Mouse (Mus musculus): ENCODE measurements at regions not wholly inside any gene's neighbourhood (a gene's known extent, or its start where the extent isn't known, plus 50 kb on each side); places are given as distances from the start of the nearest gene placed in this dataset.
A peak's percentile ranks its signal among the peaks of the same experiment; 100 is the strongest.

DNA sequence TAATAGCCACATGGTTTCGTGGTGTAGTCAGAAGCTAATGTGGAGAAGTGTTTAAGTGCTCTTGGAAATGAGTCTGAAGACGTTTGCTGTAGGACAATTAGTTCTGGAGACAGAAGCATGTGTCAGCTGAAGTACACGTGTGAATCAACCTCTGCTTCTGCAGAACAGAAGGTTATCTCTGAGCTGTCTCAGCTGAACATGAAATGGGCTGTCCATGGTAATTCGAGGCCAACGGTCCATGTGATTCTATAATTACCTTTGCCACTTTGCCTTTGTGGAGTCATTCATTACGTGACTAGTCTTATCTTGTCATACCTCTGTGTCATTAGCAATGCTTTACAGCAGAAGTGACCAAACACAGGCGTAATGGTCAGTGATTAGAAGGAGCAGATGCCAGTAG lies 295.6 kb upstream of the Veph1 start:
- Histone ChIP-seq H3K4me3 (replicated peaks) (no peak overlapping the region), H3K36me3 (replicated peaks) (no peaks in the 10 kb centered on the region), H3K27ac (no peak overlapping the region), H3K4me1 (no peaks in the 10 kb centered on the region), H3K4me2 (no peak overlapping the region), H3K9ac (no peak overlapping the region), H3K27me3 (0 out of 2 replicates have a peak, but pooled peaks cover 5% of the 10 kb centered on the region), H3K9me3 (no peaks in the 10 kb centered on the region)
- ATAC-seq (ENCODE audit: low FRiP score): 0 out of 2 replicates have a peak, but pooled peaks have one; percentile 11
- WGBS: 59% methylated on average over 7 of the region's 7 CpGs

DNA sequence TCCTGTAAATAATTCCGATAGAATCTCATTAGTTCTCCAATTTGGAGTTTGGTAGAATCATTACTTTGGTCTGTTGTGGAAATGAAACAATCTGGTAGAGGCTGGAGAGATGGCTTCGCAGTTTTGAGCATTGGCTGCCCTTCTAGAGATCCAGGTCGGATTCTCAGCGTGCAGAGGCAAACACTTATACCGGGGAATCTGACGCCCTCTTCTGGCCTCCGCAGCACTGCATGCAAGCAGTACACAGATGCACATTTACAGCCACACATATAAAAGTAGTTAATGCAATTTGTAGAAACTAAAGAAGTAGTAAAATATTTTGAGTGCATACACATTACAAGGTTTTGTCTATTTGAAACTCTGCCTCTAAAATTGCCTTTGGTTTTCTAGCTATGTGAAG lies 294.1 kb upstream of the Veph1 start:
- no peaks in the 10 kb centered on the region for H3K4me1 ChIP-seq
- no peak overlapping the region for H3K4me3 ChIP-seq (replicated peaks)
- whole genome bisulfite sequencing: 52% methylated on average over 7 of the region's 7 CpGs
- no peaks in the 10 kb centered on the region for H3K9me3 ChIP-seq
- no peak overlapping the region for H3K9ac ChIP-seq
- no peaks in the 10 kb centered on the region for H3K36me3 ChIP-seq (replicated peaks)
- 0 out of 2 replicates have a peak, but pooled peaks cover 5% of the 10 kb centered on the region for H3K27me3 ChIP-seq
- no peak for ATAC-seq (ENCODE audit: low FRiP score)
- H3K27ac ChIP-seq: no peak overlapping the region
- H3K4me2 ChIP-seq: no peak overlapping the region

GRCm38 (mm10) chr3:66589483-66589882 lies 292.8 kb upstream of the Veph1 start:
- no peak overlapping the region for H3K4me3 ChIP-seq (replicated peaks)
- 91% methylated on average over 4 of the region's 4 CpGs for WGBS
- no peak for ATAC-seq (ENCODE audit: low FRiP score)
- H3K9ac ChIP-seq: no peak overlapping the region
- H3K9me3 ChIP-seq: no peaks in the 10 kb centered on the region
- no peak overlapping the region for H3K27ac ChIP-seq
- no peaks in the 10 kb centered on the region for H3K36me3 ChIP-seq (replicated peaks)
- H3K27me3 ChIP-seq: 0 out of 2 replicates have a peak, but pooled peaks cover 5% of the 10 kb centered on the region
- H3K4me1 ChIP-seq: no peaks in the 10 kb centered on the region
- no peak overlapping the region for H3K4me2 ChIP-seq

DNA sequence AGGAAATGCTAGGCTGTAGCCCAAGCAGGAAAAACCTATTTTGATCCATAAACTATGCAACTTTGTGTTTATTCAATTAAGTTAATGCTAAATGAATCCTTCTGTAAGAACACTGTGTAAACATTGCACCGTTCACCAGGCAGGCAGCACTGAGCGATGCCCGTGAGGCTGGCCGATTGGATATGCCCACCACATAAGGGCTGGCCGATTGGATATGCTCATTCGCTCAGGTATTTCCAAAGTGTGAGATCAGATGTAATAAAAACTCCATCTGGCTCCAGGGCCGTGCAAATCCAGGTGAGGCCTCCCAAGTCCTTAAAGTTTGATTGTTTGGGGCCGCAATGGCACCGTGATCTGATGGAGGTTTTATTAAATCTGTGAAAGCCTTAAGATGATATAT lies 288.2 kb upstream of the Veph1 start:
- no peak overlapping the region for H3K27ac ChIP-seq
- no peaks in the 10 kb centered on the region for H3K9me3 ChIP-seq
- WGBS: 91% methylated on average over 9 of the region's 9 CpGs
- no peak for ATAC-seq (ENCODE audit: low FRiP score)
- no peak overlapping the region for H3K4me3 ChIP-seq (replicated peaks)
- no peak overlapping the region for H3K4me2 ChIP-seq
- no peak overlapping the region for H3K9ac ChIP-seq
- no peaks in the 10 kb centered on the region for H3K27me3 ChIP-seq
- no peaks in the 10 kb centered on the region for H3K4me1 ChIP-seq
- H3K36me3 ChIP-seq (replicated peaks): no peaks in the 10 kb centered on the region

GRCm38 (mm10) chr3:66584101-66584500 lies 287.5 kb upstream of the Veph1 start:
- 74% methylated on average over 5 of the region's 5 CpGs for WGBS
- Histone ChIP-seq H3K36me3 (replicated peaks) (no peaks in the 10 kb centered on the region), H3K27ac (no peak overlapping the region), H3K9me3 (no peaks in the 10 kb centered on the region), H3K4me1 (no peaks in the 10 kb centered on the region), H3K4me2 (no peak overlapping the region), H3K27me3 (no peaks in the 10 kb centered on the region), H3K9ac (no peak overlapping the region), H3K4me3 (replicated peaks) (no peak overlapping the region)
- ATAC-seq (ENCODE audit: low FRiP score): peak; percentile 72

GRCm38 (mm10) chr3:66576659-66577058 lies 280.0 kb upstream of the Veph1 start:
- Histone ChIP-seq H3K4me2 (no peak overlapping the region), H3K27ac (no peak overlapping the region), H3K9ac (no peak overlapping the region), H3K4me3 (replicated peaks) (no peak overlapping the region), H3K27me3 (no peaks in the 10 kb centered on the region), H3K36me3 (replicated peaks) (no peaks in the 10 kb centered on the region), H3K4me1 (no peaks in the 10 kb centered on the region), H3K9me3 (no peaks in the 10 kb centered on the region)
- no peak for ATAC-seq (ENCODE audit: low FRiP score)
- 82% methylated on average over 1 of the region's 1 CpGs for WGBS

DNA sequence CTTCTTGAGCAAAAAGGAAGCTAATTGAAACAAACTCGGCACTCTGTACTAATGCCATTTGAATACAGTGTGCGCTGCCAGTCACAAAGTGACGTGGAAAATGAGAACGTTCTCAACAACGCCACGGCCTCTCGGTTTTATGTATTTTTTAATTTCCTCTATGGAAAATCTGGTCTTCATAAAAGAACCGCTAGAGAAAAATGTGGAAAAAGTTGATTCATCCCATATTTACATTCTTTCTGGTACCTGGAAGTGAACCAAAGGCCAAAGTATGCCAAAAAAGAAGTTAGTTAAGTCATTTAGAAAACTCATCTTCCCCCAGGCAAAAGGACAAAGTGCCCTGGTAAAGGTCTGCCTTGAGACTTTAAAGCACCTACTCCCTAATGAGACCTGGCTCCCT lies 277.7 kb upstream of the Veph1 start:
- Histone ChIP-seq H3K27ac (no peak overlapping the region), H3K9ac (no peak overlapping the region), H3K27me3 (no peaks in the 10 kb centered on the region), H3K4me3 (replicated peaks) (no peak overlapping the region), H3K36me3 (replicated peaks) (no peaks in the 10 kb centered on the region), H3K4me1 (no peaks in the 10 kb centered on the region), H3K4me2 (no peak overlapping the region), H3K9me3 (no peaks in the 10 kb centered on the region)
- no peak for ATAC-seq (ENCODE audit: low FRiP score)
- WGBS: 77% methylated on average over 8 of the region's 8 CpGs

- H3K9ac ChIP-seq: no peak overlapping the region
- H3K9me3 ChIP-seq: no peaks in the 10 kb centered on the region
- H3K4me1 ChIP-seq: no peaks in the 10 kb centered on the region
- H3K4me3 ChIP-seq (replicated peaks): no peak overlapping the region
- 89% methylated on average over 12 of the region's 12 CpGs for WGBS
- H3K4me2 ChIP-seq: no peak overlapping the region
- no peaks in the 10 kb centered on the region for H3K36me3 ChIP-seq (replicated peaks)
- no peak overlapping the region for H3K27ac ChIP-seq
- no peak for ATAC-seq (ENCODE audit: low FRiP score)
- H3K27me3 ChIP-seq: no peaks in the 10 kb centered on the region
Observed at GRCm38 (mm10) chr3:66572887-66573519, 276.4 kb upstream of the Veph1 start.

GRCm38 (mm10) chr3:66570342-66570741 lies 273.7 kb upstream of the Veph1 start:
- H3K36me3 ChIP-seq (replicated peaks): no peaks in the 10 kb centered on the region
- no peak overlapping the region for H3K4me2 ChIP-seq
- H3K9me3 ChIP-seq: no peaks in the 10 kb centered on the region
- no peaks in the 10 kb centered on the region for H3K27me3 ChIP-seq
- no peak overlapping the region for H3K27ac ChIP-seq
- no peak overlapping the region for H3K4me3 ChIP-seq (replicated peaks)
- ATAC-seq (ENCODE audit: low FRiP score): no peak
- H3K9ac ChIP-seq: no peak overlapping the region
- H3K4me1 ChIP-seq: no peaks in the 10 kb centered on the region
- WGBS: 66% methylated on average over 5 of the region's 5 CpGs

DNA sequence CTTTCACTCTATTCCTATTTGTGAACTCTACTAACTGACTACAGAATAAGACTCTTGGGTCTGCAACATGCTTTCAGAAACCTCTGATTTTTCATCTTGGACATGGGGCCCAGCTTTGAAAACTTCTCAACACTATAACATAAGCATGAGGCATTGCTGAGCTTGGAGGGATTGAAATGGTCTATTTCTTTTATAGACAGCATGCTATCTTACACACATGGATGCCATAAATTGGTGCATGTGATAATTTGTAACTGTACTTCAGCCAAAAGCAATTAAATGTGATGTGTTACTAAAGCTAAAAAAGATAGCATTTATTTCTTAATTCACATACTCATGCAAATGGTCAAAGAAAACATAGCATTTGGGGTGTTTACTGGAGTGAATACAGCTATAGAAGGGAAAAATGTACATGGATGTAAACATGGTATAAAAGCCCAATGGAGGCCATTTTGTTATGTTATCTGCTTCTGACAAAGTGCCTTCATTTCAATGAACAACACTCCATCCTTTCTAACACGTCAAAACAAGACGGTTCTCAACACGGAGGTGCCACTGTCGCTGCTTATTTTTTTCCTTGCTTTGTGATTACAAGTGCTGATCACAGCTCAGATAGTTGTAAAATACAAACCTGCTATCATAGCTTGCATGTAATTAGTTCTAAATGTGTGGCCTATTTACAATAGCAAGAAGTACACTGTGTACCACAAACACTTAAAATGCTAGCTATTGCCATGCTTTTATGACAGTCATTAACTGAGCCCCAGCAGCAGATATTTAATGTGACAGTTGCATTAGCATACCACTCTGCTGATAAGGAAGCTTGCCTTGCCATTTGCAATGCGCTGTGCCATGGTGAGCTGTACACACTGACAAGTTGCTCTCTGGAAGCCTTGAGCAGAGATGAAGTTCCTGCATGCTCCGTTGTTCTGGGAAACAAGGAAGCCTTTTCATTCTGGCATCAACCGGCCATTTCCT lies 267.9 kb upstream of the Veph1 start:
- Histone ChIP-seq H3K4me3 (replicated peaks) (no peak overlapping the region), H3K4me2 (no peak overlapping the region), H3K9me3 (no peaks in the 10 kb centered on the region), H3K27ac (no peak overlapping the region), H3K4me1 (no peaks in the 10 kb centered on the region), H3K27me3 (no peaks in the 10 kb centered on the region), H3K36me3 (replicated peaks) (no peaks in the 10 kb centered on the region), H3K9ac (no peak overlapping the region)
- ATAC-seq (ENCODE audit: low FRiP score): peak; percentile 44; the same call in 1 of the 2 replicates
- 82% methylated on average over 7 of the region's 7 CpGs for WGBS

DNA sequence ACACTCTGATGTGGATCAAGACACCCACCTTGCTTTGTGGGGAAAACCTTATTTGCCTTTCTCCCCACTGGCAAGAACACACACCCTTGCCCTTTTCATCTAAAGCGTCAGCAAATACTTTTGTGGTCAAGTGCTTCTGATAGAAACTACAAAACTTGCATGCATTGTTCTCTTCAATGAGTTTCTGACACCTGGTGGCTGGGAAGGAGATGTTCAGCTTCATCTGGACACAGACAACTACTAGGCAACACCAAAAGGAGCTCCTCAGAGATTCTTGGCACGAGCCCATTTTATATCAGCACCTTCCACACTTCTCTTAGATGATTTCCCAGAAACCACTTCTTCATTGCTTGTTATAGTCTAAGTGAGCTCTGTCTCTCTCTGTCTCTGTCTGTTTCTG lies 266.7 kb upstream of the Veph1 start:
- no peaks in the 10 kb centered on the region for H3K36me3 ChIP-seq (replicated peaks)
- H3K9ac ChIP-seq: no peak overlapping the region
- no peaks in the 10 kb centered on the region for H3K27me3 ChIP-seq
- no peak overlapping the region for H3K4me3 ChIP-seq (replicated peaks)
- ATAC-seq (ENCODE audit: low FRiP score): no peak
- WGBS: 84% methylated on average over 2 of the region's 2 CpGs
- no peaks in the 10 kb centered on the region for H3K9me3 ChIP-seq
- H3K27ac ChIP-seq: no peak overlapping the region
- H3K4me1 ChIP-seq: no peaks in the 10 kb centered on the region
- H3K4me2 ChIP-seq: no peak overlapping the region

- no peak overlapping the region for H3K4me2 ChIP-seq
- H3K4me3 ChIP-seq (replicated peaks): no peak overlapping the region
- H3K4me1 ChIP-seq: no peaks in the 10 kb centered on the region
- no peaks in the 10 kb centered on the region for H3K27me3 ChIP-seq
- H3K9me3 ChIP-seq: no peaks in the 10 kb centered on the region
- WGBS: 93% methylated on average over 1 of the region's 1 CpGs
- no peak for ATAC-seq (ENCODE audit: low FRiP score)
- H3K27ac ChIP-seq: no peak overlapping the region
- no peaks in the 10 kb centered on the region for H3K36me3 ChIP-seq (replicated peaks)
- no peak overlapping the region for H3K9ac ChIP-seq
Observed at GRCm38 (mm10) chr3:66555538-66555937, 258.9 kb upstream of the Veph1 start.

- Histone ChIP-seq H3K4me1 (no peaks in the 10 kb centered on the region), H3K27ac (no peak overlapping the region), H3K9ac (no peak overlapping the region), H3K27me3 (no peaks in the 10 kb centered on the region), H3K4me2 (no peak overlapping the region), H3K4me3 (replicated peaks) (no peak overlapping the region), H3K36me3 (replicated peaks) (no peaks in the 10 kb centered on the region), H3K9me3 (no peaks in the 10 kb centered on the region)
- ATAC-seq (ENCODE audit: low FRiP score): no peak
Observed at GRCm38 (mm10) chr3:66550920-66551319, 254.3 kb upstream of the Veph1 start.

Data from forebrain, embryonic 12.5 days (tissue).